Mouse (Mus musculus) cerebral cortex, adult 2 months (tissue): Measurements from ENCODE around the gene Meaf6.

ENCODE experiments used
- WGBS: fragments of 180-500 bp; shearing (Covaris S2); methylation state at CpG from one replicate; pipeline ENCODE4 v1.1.7; 2018; 5-methylcytosine and 5-hydroxymethylcytosine counted together

Meaf6 gene

GRCm38 (mm10) chr4:125144211-125144610 lies 59.3 kb downstream of the Meaf6 start:
- 72% methylated on average over 5 of the region's 5 CpGs for WGBS

- WGBS: 46% methylated on average over 7 of the region's 7 CpGs
Observed at GRCm38 (mm10) chr4:125144627-125145026, 59.7 kb downstream of the Meaf6 start.

GRCm38 (mm10) chr4:125145213-125145612 lies 60.3 kb downstream of the Meaf6 start:
- 14% methylated on average over 10 of the region's 10 CpGs for WGBS

GRCm38 (mm10) chr4:125147970-125148369 lies 63.0 kb downstream of the Meaf6 start:
- 94% methylated on average over 4 of the region's 4 CpGs for WGBS

GRCm38 (mm10) chr4:125149460-125149859 lies 64.5 kb downstream of the Meaf6 start:
- 38% methylated on average over 5 of the region's 5 CpGs for WGBS

- 90% methylated on average over 6 of the region's 6 CpGs for WGBS
Observed at GRCm38 (mm10) chr4:125152469-125152868, 67.5 kb downstream of the Meaf6 start.

GRCm38 (mm10) chr4:125153659-125154241 lies 68.8 kb downstream of the Meaf6 start:
- 80% methylated on average over 4 of the region's 4 CpGs for WGBS

GRCm38 (mm10) chr4:125155646-125156045 lies 70.7 kb downstream of the Meaf6 start:
- WGBS: 91% methylated on average over 5 of the region's 5 CpGs

- 90% methylated on average over 3 of the region's 3 CpGs for WGBS
Observed at GRCm38 (mm10) chr4:125157322-125157721, 72.4 kb downstream of the Meaf6 start.

- WGBS: 88% methylated on average over 2 of the region's 2 CpGs
Observed at GRCm38 (mm10) chr4:125158081-125158480, 73.1 kb downstream of the Meaf6 start.

GRCm38 (mm10) chr4:125158581-125159317 lies 73.8 kb downstream of the Meaf6 start:
- WGBS: 63% methylated on average over 20 of the region's 20 CpGs

- WGBS: 4% methylated on average over 19 of the region's 19 CpGs
Observed at GRCm38 (mm10) chr4:125160320-125160950, 75.5 kb downstream of the Meaf6 start.

GRCm38 (mm10) chr4:125160951-125161331 lies 76.0 kb downstream of the Meaf6 start:
- 74% methylated on average over 10 of the region's 10 CpGs for WGBS

- 78% methylated on average over 8 of the region's 8 CpGs for WGBS
Observed at GRCm38 (mm10) chr4:125161392-125161791, 76.5 kb downstream of the Meaf6 start.

- WGBS: 78% methylated on average over 7 of the region's 7 CpGs
Observed at GRCm38 (mm10) chr4:125162701-125163100, 77.8 kb downstream of the Meaf6 start.
